Mouse (Mus musculus) heart, adult 2 months (tissue): ENCODE measurements at regions not wholly inside any gene's neighbourhood (a gene's known extent, or its start where the extent isn't known, plus 50 kb on each side); places are given as distances from the start of the nearest gene placed in this dataset.

Source experiments
- EP300 ChIP-seq: fragments of 200-500 bp; IDR thresholded peaks from 2 replicates; pipeline ENCODE4 v1.6.1; 2011; ENCODE audit warnings: low read depth, low read length, control low read depth; ENCODE audit not compliant: insufficient read depth
- POLR2A ChIP-seq: fragments of 200-500 bp; IDR thresholded peaks from 2 replicates; pipeline ENCODE4 v1.6.1; 2011; ENCODE audit warnings: mild to moderate bottlenecking, low read depth, low read length, control low read depth; ENCODE audit not compliant: insufficient read depth

DNA sequence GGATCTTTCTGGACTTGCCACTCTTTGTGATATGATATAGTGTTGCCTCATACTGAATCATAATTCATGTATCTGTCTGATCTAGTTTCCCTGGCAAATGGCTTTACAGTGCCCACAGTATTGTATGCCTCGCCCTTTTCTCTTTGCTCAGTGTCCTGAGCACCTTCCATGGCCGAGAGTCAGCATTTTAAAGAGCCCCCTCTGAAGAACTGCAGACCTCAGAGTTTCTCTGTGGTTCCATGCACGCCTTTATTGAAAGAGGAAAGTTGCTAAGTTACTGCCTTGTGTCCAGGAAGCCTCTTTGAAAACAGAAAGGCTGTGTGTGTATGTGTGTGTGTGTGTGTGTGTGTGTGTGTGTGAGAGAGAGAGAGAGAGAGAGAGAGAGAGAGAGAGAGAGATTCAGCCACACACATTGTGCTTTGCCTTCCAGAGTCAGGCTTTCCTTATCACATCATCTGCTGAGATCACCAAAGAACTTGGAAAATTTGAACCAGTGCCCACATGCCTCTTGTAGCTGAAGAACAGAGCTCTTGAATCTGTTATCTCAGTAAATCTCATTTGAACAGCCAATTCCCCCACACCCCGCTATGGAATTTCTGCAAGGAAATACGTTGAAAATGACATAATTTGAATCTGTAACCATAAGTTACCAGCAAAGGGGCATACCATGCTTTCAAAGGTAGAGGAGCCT lies 122.6 kb downstream of the Snx18 start:
- no peak for TF ChIP-seq EP300
- TF ChIP-seq POLR2A = no peak
